Comparison of ENCODE assay signal across 9 mouse cellular contexts in the genomic region with DNA sequence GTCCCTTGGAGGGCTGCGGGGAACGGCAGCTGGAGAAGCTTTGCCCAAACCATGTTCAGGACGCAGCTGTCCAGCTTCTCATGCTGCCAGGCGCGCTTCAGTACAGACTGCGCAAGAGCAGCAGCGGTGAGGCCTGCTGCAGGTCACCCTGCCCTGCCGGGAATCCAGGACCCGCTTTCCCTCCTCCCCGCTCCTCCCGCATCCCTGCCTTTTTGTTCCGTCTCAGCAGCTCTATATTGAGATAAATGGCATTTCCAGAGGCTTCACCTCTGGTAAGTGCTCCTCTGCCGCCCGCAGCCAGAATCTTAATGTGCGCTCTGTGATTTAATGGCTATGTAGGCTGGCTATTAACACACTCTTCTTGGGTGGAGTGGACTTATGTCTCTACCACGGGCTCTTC. TPM values are rescaled to one million over a fixed set of nuclear protein-coding genes. Genes with fewer than 3 reads are reported as not detected.
DNase-seq lines count a peak whose midpoint lies in the region; ATAC-seq lines count a peak whose summit lies in the region.
"Had no signal": no experiment of that assay in that cellular context is flagged by ENCODE, and none has a peak within 500 bp of the region (broad histone marks: within the 10 kb centered on the region; RNA-seq: fewer than 3 reads in every experiment).

No protein-coding gene starts in this region.

- H3K36me3 ChIP-seq in midbrain, embryonic 12.5 days = no peaks in the 10 kb centered on the region
- no peaks in the 10 kb centered on the region for H3K36me3 ChIP-seq in liver, embryonic 11.5 days (ENCODE audit: control insufficient read depth, insufficient read depth, low read length)

- H3K27me3 ChIP-seq in midbrain, embryonic 12.5 days = no peaks in the 10 kb centered on the region
- H3K27me3 ChIP-seq in liver, embryonic 11.5 days (replicated peaks; ENCODE audit: control insufficient read depth, insufficient read depth, low read length) = no peaks in the 10 kb centered on the region

- H3K4me1 ChIP-seq in midbrain, embryonic 12.5 days = peaks cover 16% of the 10 kb centered on the region
- no peaks in the 10 kb centered on the region for H3K4me1 ChIP-seq in liver, embryonic 11.5 days (replicated peaks; ENCODE audit: control insufficient read depth, insufficient read depth, low read length)

- no peak overlapping the region for H3K4me2 ChIP-seq in midbrain, embryonic 12.5 days (replicated peaks)
- H3K4me2 ChIP-seq in liver, embryonic 11.5 days = no peak overlapping the region

- WGBS in midbrain, embryonic 12.5 days = 34% methylated on average over 16 of the region's 16 CpGs
- WGBS in liver, embryonic 11.5 days = 61% methylated on average over 16 of the region's 16 CpGs

- peak overlapping the region; percentile 3; the same call in 1 of the 2 replicates for H3K9ac ChIP-seq in midbrain, embryonic 12.5 days (replicated peaks)
- H3K9ac ChIP-seq in liver, embryonic 11.5 days (ENCODE audit: low read depth, low read length) = no peak overlapping the region

- no peaks in the 10 kb centered on the region for H3K9me3 ChIP-seq in midbrain, embryonic 12.5 days
- no peaks in the 10 kb centered on the region for H3K9me3 ChIP-seq in liver, embryonic 11.5 days (ENCODE audit: control insufficient read depth, low read length)

- H3K4me3 ChIP-seq in midbrain, embryonic 12.5 days = no peak overlapping the region
- no peak overlapping the region for H3K4me3 ChIP-seq in liver, embryonic 11.5 days (ENCODE audit: low read depth, low read length)

- DNase-seq in ovary, adult 18-20 months (ENCODE audit: low spot score) = peak; percentile 71
- no peak for DNase-seq in ovary, postnatal 10 days (ENCODE audit: low spot score)
- DNase-seq in gastrocnemius, postnatal 10 days = peak; percentile 47
- DNase-seq in liver, embryonic 11.5 days (ENCODE audit: low spot score) = no peak
- DNase-seq in right cerebral cortex, postnatal 14 days = no peak
- DNase-seq in adipocyte (ENCODE audit: low spot score) = no peak
- DNase-seq: kidney, postnatal 25 days; thymus, postnatal 14 days had no signal

- no peak for ATAC-seq in midbrain, embryonic 12.5 days (ENCODE audit: low FRiP score, low read depth)
- no peak for ATAC-seq in liver, embryonic 11.5 days (replicated peaks; ENCODE audit: low FRiP score)

- H3K27ac ChIP-seq in midbrain, embryonic 12.5 days (replicated peaks) = peak overlapping the region; percentile 62
- no peak overlapping the region for H3K27ac ChIP-seq in liver, embryonic 11.5 days (ENCODE audit: low read depth, low read length)

RNA-seq across cellular contexts. Expression of a gene that starts 5.5 kb away (rescaled TPM):
- 10 to 100 TPM in 1 of 2 experiments, 1 to 10 TPM in 1; 7.3 to 10.5 TPM for total RNA-seq in gastrocnemius, postnatal 10 days (2021)
- polyA plus RNA-seq in midbrain, embryonic 12.5 days (2016; fragmentation: Nextera tagmentation; extraction: Ambion mirVana) = 4.8 and 6.5 TPM in 2 replicates
- 20.7 and 24.4 TPM in 2 replicates for polyA plus RNA-seq in liver, embryonic 11.5 days (2014; fragmentation: Nextera tagmentation; extraction: Ambion mirVana)

Comparison
In these comparisons a context has a peak if more than half of its experiments do, and no peak if none do; other contexts are left out.
1. DNase-seq: peak in ovary, adult 18-20 months (single experiment) and gastrocnemius, postnatal 10 days (single experiment); none in ovary, postnatal 10 days (single experiment), liver, embryonic 11.5 days (single experiment), right cerebral cortex, postnatal 14 days (single experiment) and adipocyte (single experiment).